Mouse (Mus musculus): ENCODE results near the gene Lnp1. TPM values are rescaled to one million over a fixed set of nuclear protein-coding genes. Genes with fewer than 3 reads are reported as not detected.
"Not testable (repeated sequence)": the region's sequence is repeated elsewhere in the genome, so short reads cannot be mapped to it uniquely, and the experiment has no call there.

Gene Lnp1
- polyA plus RNA-seq, 1 experiment: not detected

DNA sequence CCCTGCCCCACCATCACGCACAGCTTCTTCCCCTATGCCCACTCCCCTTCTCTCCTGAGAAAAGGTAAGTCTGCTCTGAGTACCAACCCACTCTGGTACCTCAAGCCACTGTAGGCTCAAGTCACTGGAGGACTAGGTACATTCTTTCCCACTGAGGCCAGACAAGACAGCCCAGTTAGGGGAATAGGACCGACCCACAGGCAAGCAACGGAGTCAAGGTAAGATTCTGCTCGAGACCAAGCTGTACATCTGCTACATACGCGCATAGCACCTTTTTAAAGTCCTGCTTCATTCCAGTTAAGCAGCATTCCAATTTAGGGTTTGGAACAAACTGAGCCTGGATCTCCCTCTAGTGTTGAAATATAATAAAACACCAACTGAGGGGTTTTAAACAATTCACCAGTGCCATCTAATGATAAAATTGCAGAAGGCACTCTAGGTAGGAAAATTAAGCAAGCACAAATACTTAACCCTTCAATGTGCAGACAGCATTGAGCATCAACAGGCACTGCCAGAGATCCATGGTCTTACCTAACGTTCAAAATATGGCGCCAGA, 7.7 kb downstream of the Lnp1 start:
- Histone ChIP-seq H3K27me3 (ENCODE audit: control insufficient read depth, insufficient read depth, insufficient read length) (no peaks in the 10 kb centered on the region), H3ac (ENCODE audit: control insufficient read depth, insufficient read length) (no peak overlapping the region), H3K4me3 (no peak overlapping the region), H3K36me3 (ENCODE audit: control insufficient read depth, insufficient read depth) (no peaks in the 10 kb centered on the region), H3K79me2 (ENCODE audit: control insufficient read depth, insufficient read depth) (no peaks in the 10 kb centered on the region), H3K4me2 (ENCODE audit: low read depth) (no peak overlapping the region)
- TF ChIP-seq MYOG (IDR thresholded peaks at IDR 0.05; ENCODE audit: control insufficient read depth in 1 of 3, insufficient read depth in 1 of 3, insufficient read length in 2 of 3, low read depth in 2 of 3): no peak
- no peak for TF ChIP-seq SRF (IDR thresholded peaks at IDR 0.05; ENCODE audit: control insufficient read depth, insufficient read length, low read depth)
- TF ChIP-seq USF1 (IDR thresholded peaks at IDR 0.05; ENCODE audit: low read depth): no peak
- no peak for TF ChIP-seq MAX (IDR thresholded peaks at IDR 0.05; ENCODE audit: low read depth)
- TF ChIP-seq CEBPB (IDR thresholded peaks at IDR 0.05; ENCODE audit: insufficient read depth, poor library complexity, severe bottlenecking): no peak
- no peak for TF ChIP-seq POLR2A (IDR thresholded peaks at IDR 0.05; ENCODE audit: insufficient read length, low read depth)

DNA sequence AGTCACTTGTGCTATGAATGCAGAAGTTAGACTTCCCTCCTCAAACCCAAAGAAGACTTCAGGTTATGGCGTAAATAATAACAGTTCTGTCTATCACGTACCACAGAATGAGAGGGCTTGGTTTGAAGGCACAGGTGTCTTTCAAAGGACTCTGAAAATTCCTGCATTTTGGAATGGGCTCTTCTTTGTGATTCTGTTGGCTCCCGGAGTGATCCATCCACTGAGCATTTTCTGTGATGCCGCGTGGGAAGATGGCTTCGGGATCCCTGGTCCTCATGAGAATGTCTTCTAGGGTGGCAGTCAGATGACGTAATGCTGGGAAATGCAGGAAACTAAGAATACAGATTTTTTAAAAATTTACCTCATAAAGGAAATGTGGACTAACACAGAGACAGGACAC, 10.6 kb downstream of the Lnp1 start:
- no peak overlapping the region for H3K4me3 ChIP-seq
- H3ac ChIP-seq (ENCODE audit: control insufficient read depth, insufficient read length): no peak overlapping the region
- no peaks in the 10 kb centered on the region for H3K79me2 ChIP-seq (ENCODE audit: control insufficient read depth, insufficient read depth)
- H3K36me3 ChIP-seq (ENCODE audit: control insufficient read depth, insufficient read depth): no peaks in the 10 kb centered on the region
- 0 out of 2 replicates have a peak, but pooled peaks have one; percentile 7 for TF ChIP-seq CEBPB (IDR thresholded peaks at IDR 0.05; ENCODE audit: insufficient read depth, poor library complexity, severe bottlenecking)
- no peak for TF ChIP-seq REST (IDR thresholded peaks at IDR 0.05; ENCODE audit: insufficient read depth, insufficient read length)
- H3K27me3 ChIP-seq (ENCODE audit: control insufficient read depth, insufficient read depth, insufficient read length): no peaks in the 10 kb centered on the region
- H3K4me2 ChIP-seq (ENCODE audit: low read depth): no peak overlapping the region

DNA sequence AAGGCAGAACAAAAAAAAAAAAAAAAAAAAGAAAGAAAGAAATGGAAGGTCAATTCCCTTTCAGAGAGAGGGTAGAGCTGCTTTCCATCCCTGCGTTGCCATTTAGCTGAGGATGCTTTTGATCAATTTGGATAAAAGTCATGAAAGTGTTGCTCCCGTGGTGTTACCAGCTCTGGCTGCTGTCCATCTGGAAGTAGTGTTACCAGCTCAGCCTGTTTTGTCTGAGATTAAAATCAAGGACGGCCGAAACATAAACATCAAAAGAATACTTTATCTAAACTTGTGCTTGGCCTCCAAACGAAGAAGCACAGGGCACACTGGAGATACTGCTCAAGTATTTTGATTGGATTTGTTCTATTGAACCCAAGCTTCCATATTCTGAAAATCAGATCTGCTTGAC, 18.9 kb downstream of the Lnp1 start:
- no peak overlapping the region for H3K4me3 ChIP-seq
- H3K27me3 ChIP-seq (ENCODE audit: control insufficient read depth, insufficient read depth, insufficient read length): no peaks in the 10 kb centered on the region
- no peaks in the 10 kb centered on the region for H3K36me3 ChIP-seq (ENCODE audit: control insufficient read depth, insufficient read depth)
- H3K4me2 ChIP-seq (ENCODE audit: low read depth): no peak overlapping the region
- H3K79me2 ChIP-seq (ENCODE audit: control insufficient read depth, insufficient read depth): no peaks in the 10 kb centered on the region
- no peak overlapping the region for H3ac ChIP-seq (ENCODE audit: control insufficient read depth, insufficient read length)
- TF ChIP-seq USF1 (IDR thresholded peaks at IDR 0.05; ENCODE audit: low read depth): no peak
- TF ChIP-seq CEBPB (IDR thresholded peaks at IDR 0.05; ENCODE audit: insufficient read depth, poor library complexity, severe bottlenecking): no peak
- TF ChIP-seq MYOG (IDR thresholded peaks at IDR 0.05; ENCODE audit: control insufficient read depth in 1 of 3, insufficient read depth in 1 of 3, insufficient read length in 2 of 3, low read depth in 2 of 3): no peak
- TF ChIP-seq TCF12 (IDR thresholded peaks at IDR 0.05; ENCODE audit: insufficient read depth, poor library complexity, severe bottlenecking): no peak
- no peak for TF ChIP-seq TCF3 (IDR thresholded peaks at IDR 0.05; ENCODE audit: insufficient read length, low read depth)
- TF ChIP-seq POLR2A (IDR thresholded peaks at IDR 0.05; ENCODE audit: insufficient read length, low read depth): no peak
- TF ChIP-seq SRF (IDR thresholded peaks at IDR 0.05; ENCODE audit: control insufficient read depth, insufficient read length, low read depth): no peak
- TF ChIP-seq REST (IDR thresholded peaks at IDR 0.05; ENCODE audit: insufficient read depth, insufficient read length): no peak
- TF ChIP-seq POLR2AphosphoS2 (IDR thresholded peaks at IDR 0.05; ENCODE audit: insufficient read length, low read depth): no peak
- no peak for TF ChIP-seq MAX (IDR thresholded peaks at IDR 0.05; ENCODE audit: low read depth)
- TF ChIP-seq MYOD1 (IDR thresholded peaks at IDR 0.05; ENCODE audit: control insufficient read depth in 1 of 3, insufficient read length in 2 of 3, low read depth in 2 of 3): no peak
- TF ChIP-seq E2F4 (IDR thresholded peaks at IDR 0.05; ENCODE audit: insufficient read depth): no peak

DNA sequence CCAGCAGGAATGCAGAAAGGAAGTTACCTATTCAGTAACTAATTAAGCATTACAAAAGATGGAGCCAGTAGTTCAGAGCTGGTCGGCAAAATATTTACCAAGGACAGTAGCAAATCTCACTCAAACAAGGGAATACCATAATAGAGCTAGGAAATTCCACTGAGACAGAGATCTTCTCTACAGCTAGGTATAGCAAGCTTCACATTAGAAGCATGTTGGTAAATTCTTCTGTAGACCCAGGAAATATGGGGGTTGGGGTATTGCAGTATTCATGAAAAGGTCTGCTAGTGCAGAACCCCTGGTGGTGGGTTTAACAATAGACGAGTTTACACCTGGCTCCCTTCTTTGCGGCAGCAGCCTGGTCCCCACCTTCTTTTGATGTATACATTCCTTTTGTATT, 25.7 kb downstream of the Lnp1 start:
- not testable (repeated sequence) for H3K79me2 ChIP-seq (ENCODE audit: control insufficient read depth, insufficient read depth); H3K36me3 ChIP-seq (ENCODE audit: control insufficient read depth, insufficient read depth)

DNA sequence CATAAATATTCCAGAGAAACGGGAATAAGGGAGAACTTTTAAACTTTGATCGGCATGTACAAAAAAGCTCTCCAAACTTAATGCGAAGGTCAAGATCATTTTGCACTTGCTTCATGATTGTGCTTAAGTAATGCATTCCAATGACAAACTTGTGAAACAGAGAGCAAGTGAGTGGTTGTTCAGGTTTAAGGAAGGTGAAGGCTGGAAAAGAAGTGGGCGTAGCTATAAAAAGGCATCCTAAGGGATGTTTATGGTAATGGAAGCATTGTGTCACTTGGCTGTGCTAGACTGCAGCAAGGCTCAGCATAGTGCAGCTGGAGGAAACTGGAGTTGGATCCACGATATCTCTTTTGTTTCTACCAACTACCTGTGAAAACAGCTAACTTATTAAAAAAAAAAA, 36.3 kb downstream of the Lnp1 start:
- TF ChIP-seq TCF12 (IDR thresholded peaks at IDR 0.05; ENCODE audit: insufficient read depth, poor library complexity, severe bottlenecking): no peak
- no peak for TF ChIP-seq TCF3 (IDR thresholded peaks at IDR 0.05; ENCODE audit: insufficient read length, low read depth)
- no peak for TF ChIP-seq SRF (IDR thresholded peaks at IDR 0.05; ENCODE audit: control insufficient read depth, insufficient read length, low read depth)
- Histone ChIP-seq H3K4me2 (ENCODE audit: low read depth) (no peak overlapping the region), H3K27me3 (ENCODE audit: control insufficient read depth, insufficient read depth, insufficient read length) (no peaks in the 10 kb centered on the region), H3K79me2 (ENCODE audit: control insufficient read depth, insufficient read depth) (no peaks in the 10 kb centered on the region), H3K4me3 (no peak overlapping the region), H3K36me3 (ENCODE audit: control insufficient read depth, insufficient read depth) (no peaks in the 10 kb centered on the region), H3ac (ENCODE audit: control insufficient read depth, insufficient read length) (no peak overlapping the region)

More for the DNA sequence above, 25.7 kb downstream of the Lnp1 start:
- not testable (repeated sequence) for H3ac ChIP-seq (ENCODE audit: control insufficient read depth, insufficient read length); H3K27me3 ChIP-seq (ENCODE audit: control insufficient read depth, insufficient read depth, insufficient read length); H3K4me3 ChIP-seq; H3K4me2 ChIP-seq (ENCODE audit: low read depth)

DNA sequence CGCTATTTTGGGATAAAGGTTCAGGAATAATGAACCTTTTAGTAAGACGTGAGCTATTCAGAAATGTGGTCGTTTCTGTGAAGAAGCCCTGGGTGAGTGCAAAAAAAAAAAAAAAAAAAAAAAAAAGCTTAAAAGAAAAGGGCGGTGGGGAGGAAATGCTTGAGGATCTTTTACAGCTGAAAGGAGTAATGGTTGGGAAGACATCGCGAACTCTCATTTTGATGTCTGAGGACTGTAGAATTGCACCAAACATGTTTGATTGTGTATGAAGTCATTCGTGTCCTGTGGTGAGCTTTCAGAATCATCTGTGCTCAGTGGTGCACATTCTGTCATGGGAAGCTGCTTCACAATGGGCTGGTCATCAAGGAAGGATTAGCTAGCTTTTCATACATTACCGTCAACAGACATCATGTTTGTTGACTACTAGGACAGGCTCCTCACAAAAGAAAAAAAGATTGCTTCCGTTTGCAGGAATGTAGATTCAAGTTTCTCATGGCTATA, 41.2 kb downstream of the Lnp1 start:
- Histone ChIP-seq H3K27me3 (ENCODE audit: control insufficient read depth, insufficient read depth, insufficient read length) (no peaks in the 10 kb centered on the region), H3ac (ENCODE audit: control insufficient read depth, insufficient read length) (no peak overlapping the region)

More for the DNA sequence above, 41.2 kb downstream of the Lnp1 start:
- peak overlapping the region; percentile 58 for H3K4me2 ChIP-seq (ENCODE audit: low read depth)
- H3K4me3 ChIP-seq: no peak overlapping the region
- H3K79me2 ChIP-seq (ENCODE audit: control insufficient read depth, insufficient read depth): no peaks in the 10 kb centered on the region
- no peaks in the 10 kb centered on the region for H3K36me3 ChIP-seq (ENCODE audit: control insufficient read depth, insufficient read depth)
- no peak for TF ChIP-seq MYOG (IDR thresholded peaks at IDR 0.05; ENCODE audit: control insufficient read depth in 1 of 3, insufficient read depth in 1 of 3, insufficient read length in 2 of 3, low read depth in 2 of 3)
- TF ChIP-seq MYOD1 (IDR thresholded peaks at IDR 0.05; ENCODE audit: control insufficient read depth in 1 of 3, insufficient read length in 2 of 3, low read depth in 2 of 3): no peak
